Mouse (Mus musculus) heart, adult 2 months (tissue): ENCODE results near the gene Gm21972. TPM values are rescaled to one million over a fixed set of nuclear protein-coding genes. Genes with fewer than 3 reads are reported as not detected.

Experiments used
- DNase-seq, 2 experiments: peaks; one replicate each; pipeline ENCODE4 v3.0.0; 2021
- H3K27ac ChIP-seq: fragments of 200-600 bp; 2 replicates; pipeline ENCODE4 v1.8.1; 2022
- H3K27me3 ChIP-seq: fragments of 200-500 bp; 2 replicates; pipeline ENCODE4 v1.6.1; 2012; ENCODE audit warnings: mild to moderate bottlenecking, low read length, inconsistent platforms, mixed read lengths; ENCODE audit not compliant: control insufficient read depth, insufficient read depth
- H3K36me3 ChIP-seq: fragments of 200-500 bp; 2 replicates; pipeline ENCODE4 v1.6.1; 2012; ENCODE audit warnings: low read length, inconsistent platforms; ENCODE audit not compliant: control insufficient read depth, insufficient read depth
- H3K4me1 ChIP-seq: fragments of 200-500 bp; 2 replicates; pipeline ENCODE4 v1.6.1; 2011; ENCODE audit warnings: low read length; ENCODE audit not compliant: control insufficient read depth, insufficient read depth
- H3K4me3 ChIP-seq: fragments of 200-600 bp; 2 replicates; pipeline ENCODE4 v1.8.1; 2022
- H3K79me2 ChIP-seq: fragments of 200-500 bp; replicated peaks from 2 replicates; pipeline ENCODE4 v1.6.1; 2012; ENCODE audit warnings: mild to moderate bottlenecking, inconsistent platforms, low read length, moderate library complexity, mixed read lengths; ENCODE audit not compliant: control insufficient read depth, insufficient read depth
- H3K9ac ChIP-seq: fragments of 200-500 bp; 2 replicates; pipeline ENCODE4 v1.6.1; 2012; ENCODE audit warnings: low read depth, mild to moderate bottlenecking, control low read depth, inconsistent platforms, low read length, mixed read lengths
- CTCF ChIP-seq: fragments of 200-600 bp; IDR thresholded peaks from 2 replicates; pipeline ENCODE4 v1.8.1; 2022; ENCODE audit warnings: antibody characterized with exemption, mild to moderate bottlenecking, moderate library complexity
- EP300 ChIP-seq: fragments of 200-500 bp; IDR thresholded peaks from 2 replicates; pipeline ENCODE4 v1.6.1; 2011; ENCODE audit warnings: low read depth, low read length, control low read depth; ENCODE audit not compliant: insufficient read depth
- POLR2A ChIP-seq: fragments of 200-500 bp; IDR thresholded peaks from 2 replicates; pipeline ENCODE4 v1.6.1; 2011; ENCODE audit warnings: mild to moderate bottlenecking, low read depth, low read length, control low read depth; ENCODE audit not compliant: insufficient read depth
- WGBS: fragments of 180-500 bp; shearing (Covaris S2); methylation state at CpG from one replicate; pipeline ENCODE4 v1.1.7; 2018; 5-methylcytosine and 5-hydroxymethylcytosine counted together
- intact Hi-C: fragments of 180-260 bp; cut with DNase I; formaldehyde crosslinking; loops from one replicate; pipeline ENCODE4 v1.15.1; 2025
- long read RNA-seq: library from polyadenylated mRNA; stranded (forward); transcript quantifications from one replicate; pipeline ENCODE4 v2.0.0, GENCODE M21; 2021
- polyA plus RNA-seq: library from polyadenylated mRNA; depleted of rRNA; stranded (reverse); fragments of >200 nt; gene quantifications from 2 replicates; pipeline ENCODE4 v1.2.3, GENCODE M21; 2012; rRNA removed
- total RNA-seq, 2 experiments: library from RNA; stranded (reverse); gene quantifications; 2 replicates each; pipeline ENCODE4 v1.2.3; 2021

The Gm21972 gene
- total RNA-seq (under 1 TPM in 1 of 2 experiments, not detected in 1; 0.57 TPM), polyA plus RNA-seq (not detected in 2 replicates)
- long read RNA-seq, result 0 reads

GRCm38 (mm10) chr1:86133337-86133736 lies at the start of gene Gm21972:
Gene Gm21972 (plus strand): TSS chr1:86133637.
- intact Hi-C loops, result no loop called here
- no peaks in the 10 kb centered on the region; the same call in none of the 2 replicates for H3K36me3 ChIP-seq
- no peak for TF ChIP-seq CTCF
- no peak for TF ChIP-seq POLR2A
- TF ChIP-seq EP300, result no peak
- no peak within 1 kb of the TSS for H3K4me3 ChIP-seq
- H3K4me1 ChIP-seq, result no peaks in the 10 kb centered on the region
- no peaks in the 10 kb centered on the region for H3K79me2 ChIP-seq
- no peak within 1 kb of the TSS for H3K27ac ChIP-seq
- no peak for DNase-seq
- 94% methylated on average over 4 of the region's 4 CpGs for WGBS
- no peaks in the 10 kb centered on the region for H3K27me3 ChIP-seq
- H3K9ac ChIP-seq, result no peak within 1 kb of the TSS

- Histone ChIP-seq H3K4me1 (no peaks in the 10 kb centered on the region), H3K9ac (no peak overlapping the region), H3K27ac (no peak overlapping the region), H3K79me2 (no peaks in the 10 kb centered on the region), H3K4me3 (no peak overlapping the region), H3K36me3 (peaks cover 4% of the 10 kb centered on the region), H3K27me3 (no peaks in the 10 kb centered on the region)
- TF ChIP-seq EP300 (no peak), CTCF (peak; percentile 28), POLR2A (no peak)
- DNase-seq, result no peak
- intact Hi-C loops, result no loop called here
- 68% methylated on average over 7 of the region's 7 CpGs for WGBS
These were observed 39.0 kb upstream of the Gm21972 start for GRCm38 (mm10) chr1:86094413-86094812.

GRCm38 (mm10) chr1:86105054-86105453 lies 28.4 kb upstream of the Gm21972 start:
- Histone ChIP-seq H3K27ac (no peak overlapping the region), H3K9ac (no peak overlapping the region), H3K4me1 (no peaks in the 10 kb centered on the region), H3K79me2 (no peaks in the 10 kb centered on the region), H3K4me3 (no peak overlapping the region), H3K27me3 (no peaks in the 10 kb centered on the region), H3K36me3 (no peaks in the 10 kb centered on the region)
- WGBS, result 94% methylated on average over 1 of the region's 1 CpGs
- no peak for DNase-seq
- TF ChIP-seq EP300, result no peak
- TF ChIP-seq CTCF, result no peak
- no peak for TF ChIP-seq POLR2A
- intact Hi-C loops, result no loop called here

GRCm38 (mm10) chr1:86111779-86112178 lies 21.7 kb upstream of the Gm21972 start, which contains the start of gene Htr2b:
Gene Htr2b (minus strand): TSS chr1:86111970.
- 26% methylated on average over 6 of the region's 6 CpGs for WGBS
- H3K4me3 ChIP-seq, result no peak within 1 kb of the TSS
- peaks cover 8% of the 10 kb centered on the region for H3K36me3 ChIP-seq
- no peak within 1 kb of the TSS for H3K9ac ChIP-seq
- intact Hi-C loops, result no loop called here
- TF ChIP-seq EP300 (0 out of 2 replicates have a peak, but pooled peaks have one; percentile 33), CTCF (peak; percentile 47), POLR2A (no peak)
- peaks cover 4% of the 10 kb centered on the region; the same call in 1 of the 2 replicates for H3K4me1 ChIP-seq
- no peaks in the 10 kb centered on the region; the same call in 1 of the 2 replicates for H3K79me2 ChIP-seq
- no peak within 1 kb of the TSS; the same call in 1 of the 2 replicates for H3K27ac ChIP-seq
- DNase-seq, result peak; percentile 44 to 52
- H3K27me3 ChIP-seq, result no peaks in the 10 kb centered on the region

- Histone ChIP-seq H3K9ac (no peak overlapping the region), H3K4me1 (peaks cover 4% of the 10 kb centered on the region; the same call in 1 of the 2 replicates), H3K36me3 (peaks cover 8% of the 10 kb centered on the region), H3K79me2 (no peaks in the 10 kb centered on the region; the same call in 1 of the 2 replicates), H3K27me3 (no peaks in the 10 kb centered on the region), H3K4me3 (no peak overlapping the region), H3K27ac (no peak overlapping the region)
- no peak for TF ChIP-seq POLR2A
- TF ChIP-seq CTCF, result no peak
- TF ChIP-seq EP300, result no peak
- 49% methylated on average over 3 of the region's 3 CpGs for WGBS
- peak in 1 of 2 experiments; percentile 4 for DNase-seq
- intact Hi-C loops, result no loop called here
These were observed 19.3 kb upstream of the Gm21972 start for GRCm38 (mm10) chr1:86114141-86114540.

GRCm38 (mm10) chr1:86119549-86119948 lies 13.9 kb upstream of the Gm21972 start:
- DNase-seq, result no peak
- Histone ChIP-seq H3K36me3 (peaks cover 4% of the 10 kb centered on the region), H3K4me1 (no peaks in the 10 kb centered on the region), H3K27me3 (no peaks in the 10 kb centered on the region), H3K27ac (no peak overlapping the region), H3K9ac (no peak overlapping the region), H3K4me3 (no peak overlapping the region), H3K79me2 (no peaks in the 10 kb centered on the region)
- TF ChIP-seq CTCF (no peak), EP300 (no peak), POLR2A (no peak)
- intact Hi-C loops, result no loop called here
- WGBS, result 78% methylated on average over 4 of the region's 4 CpGs
